Mouse (Mus musculus): ENCODE results near the gene Enthd1.

- no peak for TF ChIP-seq CTCF (IDR thresholded peaks at IDR 0.05; ENCODE audit: low read depth)
- TF ChIP-seq EP300 (IDR thresholded peaks at IDR 0.05; ENCODE audit: low read depth), result no peak
Observed at GRCm38 (mm10) chr15:80500426-80500825, 64.5 kb downstream of the Enthd1 start.

All from heart, postnatal 0 days (tissue).